Mouse (Mus musculus) heart, adult 2 months (tissue): Measurements from ENCODE around the gene Acot8.

Experiments used
- CTCF ChIP-seq: fragments of 200-600 bp; IDR thresholded peaks from 2 replicates; pipeline ENCODE4 v1.8.1; 2022; ENCODE audit warnings: antibody characterized with exemption, mild to moderate bottlenecking, moderate library complexity
- EP300 ChIP-seq: fragments of 200-500 bp; IDR thresholded peaks from 2 replicates; pipeline ENCODE4 v1.6.1; 2011; ENCODE audit warnings: low read depth, low read length, control low read depth; ENCODE audit not compliant: insufficient read depth
- POLR2A ChIP-seq: fragments of 200-500 bp; IDR thresholded peaks from 2 replicates; pipeline ENCODE4 v1.6.1; 2011; ENCODE audit warnings: mild to moderate bottlenecking, low read depth, low read length, control low read depth; ENCODE audit not compliant: insufficient read depth

DNA sequence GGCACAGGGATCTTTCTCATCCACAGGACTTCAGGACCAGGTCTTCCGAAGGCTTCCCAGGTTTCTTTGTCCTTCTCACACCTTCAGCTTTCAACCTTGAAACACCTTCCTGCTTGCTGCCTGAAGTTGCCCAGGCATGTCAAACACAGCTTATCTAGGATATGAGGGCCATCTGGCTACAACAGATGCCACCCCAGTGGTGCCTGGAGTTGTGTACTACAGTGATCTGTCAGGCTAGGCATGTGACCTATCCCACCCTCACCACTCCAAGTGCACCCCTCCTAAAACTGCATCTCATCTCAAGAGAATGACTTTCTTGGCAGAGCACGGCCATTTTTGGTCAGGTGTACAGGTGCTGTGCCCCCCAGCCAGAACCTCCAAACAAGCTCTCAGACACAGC is 43.2 kb downstream of the Acot8 start:
- no peak for TF ChIP-seq CTCF
- TF ChIP-seq EP300: 0 out of 2 replicates have a peak, but pooled peaks have one; percentile 25
- TF ChIP-seq POLR2A: no peak
